In genomic region chr1:93634481-93634891, GRCm38 (mm10) we compare ENCODE assay signal across 8 mouse cellular contexts. TPM values are rescaled to one million over a fixed set of nuclear protein-coding genes. Genes with fewer than 3 reads are reported as not detected.
DNase-seq lines count a peak whose midpoint lies in the region; ATAC-seq and TF ChIP-seq lines count a peak whose summit lies in the region.

No protein-coding gene starts in this region.

- no peak overlapping the region for H3K27ac ChIP-seq in ES-Bruce4 (ENCODE audit: insufficient read depth, low read length)
- H3K27ac ChIP-seq in bone marrow macrophage, adult 2 months (ENCODE audit: insufficient read depth, low read depth, low read length): peak overlapping the region; percentile 49; the same call in 1 of the 2 replicates
- H3K27ac ChIP-seq in forebrain, postnatal 0 days (ENCODE audit: low read depth, low read length): peak overlapping the region; percentile 83
- peak overlapping the region; percentile 90 for H3K27ac ChIP-seq in hindbrain, embryonic 12.5 days
- peak overlapping the region; percentile 96 for H3K27ac ChIP-seq in lung, embryonic 16.5 days (ENCODE audit: low read length)

- H3K4me1 ChIP-seq in ES-Bruce4 (ENCODE audit: control insufficient read depth, insufficient read depth, low read length): peaks cover 1% of the 10 kb centered on the region
- peaks cover 15% of the 10 kb centered on the region for H3K4me1 ChIP-seq in bone marrow macrophage, adult 2 months (ENCODE audit: control insufficient read depth, insufficient read depth, low read length)
- peaks cover 19% of the 10 kb centered on the region for H3K4me1 ChIP-seq in forebrain, postnatal 0 days (ENCODE audit: insufficient read depth)
- H3K4me1 ChIP-seq in hindbrain, embryonic 12.5 days: peaks cover 16% of the 10 kb centered on the region
- H3K4me1 ChIP-seq in lung, embryonic 16.5 days (replicated peaks; ENCODE audit: control insufficient read depth, insufficient read depth, low read length): peaks cover 9% of the 10 kb centered on the region

- H3K36me3 ChIP-seq in ES-Bruce4 (ENCODE audit: control insufficient read depth, insufficient read depth, low read length, poor library complexity, severe bottlenecking): no peaks in the 10 kb centered on the region; the same call in 1 of the 2 replicates
- 0 out of 2 replicates have a peak, but pooled peaks cover 2% of the 10 kb centered on the region for H3K36me3 ChIP-seq in forebrain, postnatal 0 days (ENCODE audit: insufficient read depth)
- H3K36me3 ChIP-seq in hindbrain, embryonic 12.5 days: peaks cover 13% of the 10 kb centered on the region; the same call in 1 of the 2 replicates
- H3K36me3 ChIP-seq in lung, embryonic 16.5 days (ENCODE audit: control insufficient read depth, insufficient read depth, low read length): peaks cover 7% of the 10 kb centered on the region

- DNase-seq in forebrain, postnatal 0 days: peak; percentile 56
- DNase-seq in layer of hippocampus, postnatal 10 days (ENCODE audit: low spot score in 2 of 2): peak; percentile 45 to 46
- DNase-seq in right cerebral cortex, adult 18-20 months: peak; percentile 73
- DNase-seq in spleen, adult 12 weeks (ENCODE audit: low spot score): no peak

- TF ChIP-seq EP300 in ES-Bruce4 (IDR thresholded peaks at IDR 0.05; ENCODE audit: insufficient read depth, low read depth, low read length): no peak

- peak overlapping the region; percentile 84 for H3K4me2 ChIP-seq in forebrain, postnatal 0 days (ENCODE audit: low read depth)
- peak overlapping the region; percentile 92 for H3K4me2 ChIP-seq in hindbrain, embryonic 12.5 days (replicated peaks)
- H3K4me2 ChIP-seq in lung, embryonic 16.5 days (ENCODE audit: low read depth, low read length): peak overlapping the region; percentile 78

- H3K9ac ChIP-seq in ES-Bruce4 (ENCODE audit: low read depth, poor library complexity, severe bottlenecking): peak overlapping the region; percentile 71
- peak overlapping the region; percentile 88 for H3K9ac ChIP-seq in forebrain, postnatal 0 days
- peak overlapping the region; percentile 92 for H3K9ac ChIP-seq in hindbrain, embryonic 12.5 days
- H3K9ac ChIP-seq in lung, embryonic 16.5 days (ENCODE audit: low read length): peak overlapping the region; percentile 94

- no peak for ATAC-seq in forebrain, postnatal 0 days
- ATAC-seq in hindbrain, embryonic 12.5 days (ENCODE audit: low FRiP score): no peak
- ATAC-seq in lung, embryonic 16.5 days (ENCODE audit: low read depth): peak; percentile 18

- TF ChIP-seq POLR2A in ES-Bruce4 (IDR thresholded peaks at IDR 0.05; ENCODE audit: insufficient read depth, low read length): no peak
- no peak for TF ChIP-seq POLR2A in bone marrow macrophage, adult 2 months (IDR thresholded peaks at IDR 0.05; ENCODE audit: borderline replicate concordance, low read depth, low read length)

- TF ChIP-seq CTCF in ES-Bruce4 (IDR thresholded peaks at IDR 0.05; ENCODE audit: low read depth, low read length): no peak
- TF ChIP-seq CTCF in bone marrow macrophage, adult 2 months (IDR thresholded peaks at IDR 0.05; ENCODE audit: low read depth, low read length): no peak; the same call in 1 of the 2 replicates
- TF ChIP-seq CTCF in forebrain, postnatal 0 days (IDR thresholded peaks at IDR 0.05; ENCODE audit: low read depth): no peak

- 3% methylated on average over 6 of the region's 6 CpGs for WGBS in forebrain, postnatal 0 days
- WGBS in hindbrain, embryonic 12.5 days: 5% methylated on average over 6 of the region's 6 CpGs
- 2% methylated on average over 6 of the region's 6 CpGs for WGBS in lung, embryonic 16.5 days

- H3K4me3 ChIP-seq in ES-Bruce4 (ENCODE audit: low read depth, low read length): peak overlapping the region; percentile 81
- H3K4me3 ChIP-seq in bone marrow macrophage, adult 2 months (ENCODE audit: insufficient read depth, low read length): peak overlapping the region; percentile 99
- peak overlapping the region; percentile 83 for H3K4me3 ChIP-seq in forebrain, postnatal 0 days (ENCODE audit: low read depth, low read length)
- H3K4me3 ChIP-seq in hindbrain, embryonic 12.5 days: peak overlapping the region; percentile 90
- H3K4me3 ChIP-seq in lung, embryonic 16.5 days (ENCODE audit: low read length): peak overlapping the region; percentile 97

- H3K27me3 ChIP-seq in ES-Bruce4 (ENCODE audit: control insufficient read depth, insufficient read depth, low read length, poor library complexity, severe bottlenecking): no peaks in the 10 kb centered on the region
- no peaks in the 10 kb centered on the region for H3K27me3 ChIP-seq in forebrain, postnatal 0 days (ENCODE audit: insufficient read depth, low read length)
- no peaks in the 10 kb centered on the region for H3K27me3 ChIP-seq in hindbrain, embryonic 12.5 days
- H3K27me3 ChIP-seq in lung, embryonic 16.5 days (ENCODE audit: control insufficient read depth, insufficient read depth, low read depth, low read length): no peaks in the 10 kb centered on the region

- H3K9me3 ChIP-seq in ES-Bruce4 (replicated peaks; ENCODE audit: control insufficient read depth, insufficient read depth, low read length, poor library complexity, severe bottlenecking): no peaks in the 10 kb centered on the region
- no peaks in the 10 kb centered on the region for H3K9me3 ChIP-seq in forebrain, postnatal 0 days (ENCODE audit: low read length)
- no peaks in the 10 kb centered on the region for H3K9me3 ChIP-seq in hindbrain, embryonic 12.5 days (replicated peaks)
- H3K9me3 ChIP-seq in lung, embryonic 16.5 days (ENCODE audit: control insufficient read depth, low read length): no peaks in the 10 kb centered on the region

RNA-seq across cellular contexts. Expression of gene Stk25, which starts 24.0 kb away (rescaled TPM):
- polyA plus RNA-seq in ES-Bruce4 (2011; ENCODE audit: insufficient read depth, insufficient read length, low read depth, missing spikeins): 77.7 and 79.6 TPM in 2 replicates
- 61.3 and 66.3 TPM in 2 replicates for polyA plus RNA-seq in bone marrow macrophage, adult 2 months (2012; ENCODE audit: insufficient read depth, insufficient read length, missing spikeins)
- total RNA-seq in forebrain, postnatal 0 days (2014; rRNA removed): 278 and 312 TPM in 2 replicates
- polyA plus RNA-seq in forebrain, postnatal 0 days (2015; fragmentation: Nextera tagmentation; extraction: Ambion mirVana): 371 and 381 TPM in 2 replicates
- 249 and 254 TPM in 2 replicates for polyA plus RNA-seq in hindbrain, embryonic 12.5 days (2016; fragmentation: Nextera tagmentation; extraction: Ambion mirVana)
- 100 to 1,000 TPM; 353 to 378 TPM for total RNA-seq in layer of hippocampus, postnatal 10 days (2021)
- polyA plus RNA-seq in lung, embryonic 16.5 days (2015; fragmentation: Nextera tagmentation; extraction: Ambion mirVana): 176 and 183 TPM in 2 replicates

RNA-seq across cellular contexts. Expression of gene Bok, which starts 51.0 kb away (rescaled TPM):
- 6.3 and 6.6 TPM in 2 replicates for polyA plus RNA-seq in ES-Bruce4 (2011; ENCODE audit: insufficient read depth, insufficient read length, low read depth, missing spikeins)
- polyA plus RNA-seq in bone marrow macrophage, adult 2 months (2012; ENCODE audit: insufficient read depth, insufficient read length, missing spikeins): 0.63 TPM in 1 of 2 replicates, not detected in the other
- total RNA-seq in forebrain, postnatal 0 days (2014; rRNA removed): 94.6 and 119 TPM in 2 replicates
- polyA plus RNA-seq in forebrain, postnatal 0 days (2015; fragmentation: Nextera tagmentation; extraction: Ambion mirVana): 113 and 150 TPM in 2 replicates
- 43.8 and 44.1 TPM in 2 replicates for polyA plus RNA-seq in hindbrain, embryonic 12.5 days (2016; fragmentation: Nextera tagmentation; extraction: Ambion mirVana)
- 10 to 100 TPM; 60.4 to 63.3 TPM for total RNA-seq in layer of hippocampus, postnatal 10 days (2021)
- polyA plus RNA-seq in lung, embryonic 16.5 days (2015; fragmentation: Nextera tagmentation; extraction: Ambion mirVana): 65.9 and 68.1 TPM in 2 replicates
